Mouse (Mus musculus) ovary, postnatal 10 days (tissue): ENCODE data around the gene Mrpl51.

Experiments
- DNase-seq: peaks from one replicate; pipeline ENCODE4 v3.0.0; 2022; ENCODE audit warnings: low spot score

The Mrpl51 gene

DNA sequence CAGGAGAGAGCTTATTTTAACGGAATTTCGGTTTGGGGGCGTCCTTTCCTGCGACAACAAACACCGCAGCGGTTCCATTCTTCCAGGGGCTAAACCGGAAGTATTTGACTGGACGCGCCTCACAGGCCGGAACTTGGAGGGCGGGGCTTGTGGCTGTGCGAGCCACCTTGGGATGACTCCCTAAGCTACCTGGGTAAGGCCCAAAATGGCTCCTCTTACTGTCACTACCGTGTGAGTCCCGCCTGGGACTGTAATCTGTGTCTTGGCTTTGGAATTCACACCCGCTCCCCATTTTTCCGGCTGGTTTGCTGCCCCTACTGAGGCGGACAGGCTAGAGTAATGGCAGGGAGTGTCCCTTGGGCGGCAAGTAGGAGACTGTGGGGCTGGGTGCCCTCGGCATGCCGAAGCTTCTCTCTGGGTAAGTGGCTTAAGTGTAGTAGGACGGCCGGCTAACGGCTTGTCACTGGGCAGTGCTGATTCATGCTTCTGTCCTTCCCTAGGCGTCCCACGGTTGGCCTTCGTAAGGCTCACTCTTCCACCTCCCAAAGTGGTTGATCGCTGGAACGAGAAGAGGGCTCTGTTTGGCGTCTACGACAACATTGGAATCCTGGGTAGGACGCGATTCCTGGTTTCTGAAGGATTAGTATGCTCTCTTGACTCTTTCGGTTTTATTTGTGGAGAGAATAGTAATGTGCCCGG, 564 bp downstream of the Mrpl51 start:
- DNase-seq, result peak; percentile 69

DNA sequence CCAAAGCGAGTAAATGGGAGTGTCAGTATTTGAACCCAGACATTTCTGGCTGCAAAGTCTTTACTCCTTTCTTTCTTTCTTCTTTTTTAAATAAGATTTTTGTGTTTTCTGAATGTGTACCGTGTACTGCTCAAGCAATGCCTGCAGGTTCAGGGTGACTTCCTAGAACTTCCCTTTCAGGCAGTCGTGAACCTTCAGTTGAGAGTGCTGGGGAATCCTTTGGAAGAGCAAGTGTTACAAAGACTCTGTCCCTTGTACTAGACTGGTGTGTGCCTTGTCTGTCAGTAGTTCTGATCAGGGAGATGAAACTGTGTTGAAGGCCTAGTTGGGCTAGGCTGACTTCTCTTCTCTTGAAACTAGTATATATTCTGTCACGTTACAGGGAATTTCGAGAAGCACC, 1.2 kb downstream of the Mrpl51 start:
- no peak for DNase-seq

DNA sequence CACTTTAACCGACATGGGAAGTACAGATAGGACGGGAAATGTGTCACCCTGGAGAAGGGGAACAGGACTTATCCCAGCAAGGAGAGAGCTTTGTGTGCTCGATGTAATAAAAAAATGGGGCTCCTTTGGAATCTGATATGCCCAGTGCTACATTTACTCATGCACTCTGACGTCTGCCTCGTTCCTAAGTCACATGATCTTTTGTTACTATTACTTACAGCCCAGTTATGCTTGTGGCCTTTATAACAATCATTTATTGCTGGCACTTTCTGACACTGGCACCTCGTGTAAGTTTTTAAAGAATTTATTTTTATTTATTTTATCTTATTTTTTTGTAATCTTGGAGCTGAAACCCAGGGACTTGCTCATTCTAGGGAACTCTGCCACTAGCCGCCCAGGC, 1.8 kb downstream of the Mrpl51 start:
- no peak for DNase-seq

DNA sequence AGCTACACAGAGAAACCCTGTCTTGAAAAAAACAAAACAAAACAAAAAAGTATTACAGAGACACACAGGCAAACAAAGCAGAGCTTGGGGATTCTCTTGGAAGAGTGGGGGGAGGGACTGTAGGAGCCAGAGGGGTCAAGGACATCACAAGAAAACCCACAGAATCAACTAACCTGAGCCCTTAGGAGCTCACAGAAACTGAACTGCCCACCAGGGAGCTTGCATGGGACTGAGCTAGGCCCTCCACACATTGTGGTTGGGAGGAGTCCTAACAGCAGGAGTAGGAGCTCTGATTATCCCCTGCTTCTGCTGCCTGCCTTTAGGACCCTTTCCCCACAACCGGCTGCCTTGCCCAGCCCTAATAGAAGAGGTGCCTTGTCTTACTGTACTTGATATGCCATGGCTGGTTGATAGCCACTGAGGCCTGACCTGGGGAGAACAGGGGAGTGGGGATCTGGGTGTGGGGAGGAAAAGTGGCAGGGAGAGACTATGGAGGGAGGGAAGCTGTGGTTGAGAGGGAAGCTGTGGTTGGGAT, 4.0 kb downstream of the Mrpl51 start:
- DNase-seq, result no peak

DNA sequence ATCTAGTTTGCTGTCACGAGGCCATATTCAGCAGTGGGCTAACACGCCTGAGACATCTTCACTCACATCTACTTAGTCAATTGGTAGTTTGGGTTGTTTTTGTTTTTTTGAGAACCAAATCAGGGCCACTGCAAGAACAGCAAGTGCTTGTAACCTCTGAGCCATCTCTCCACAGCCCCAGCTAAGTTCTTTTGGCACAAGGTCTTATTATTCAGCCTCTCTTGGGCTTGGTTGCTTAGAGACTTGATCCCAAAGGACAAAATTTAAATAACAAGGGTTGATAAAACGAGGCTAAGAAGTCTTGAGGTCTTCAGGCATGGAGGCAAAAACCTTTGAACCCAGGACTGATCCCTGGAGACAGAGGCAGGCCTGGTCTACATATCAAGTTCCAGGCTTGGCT, 4.7 kb downstream of the Mrpl51 start:
- DNase-seq, result no peak

DNA sequence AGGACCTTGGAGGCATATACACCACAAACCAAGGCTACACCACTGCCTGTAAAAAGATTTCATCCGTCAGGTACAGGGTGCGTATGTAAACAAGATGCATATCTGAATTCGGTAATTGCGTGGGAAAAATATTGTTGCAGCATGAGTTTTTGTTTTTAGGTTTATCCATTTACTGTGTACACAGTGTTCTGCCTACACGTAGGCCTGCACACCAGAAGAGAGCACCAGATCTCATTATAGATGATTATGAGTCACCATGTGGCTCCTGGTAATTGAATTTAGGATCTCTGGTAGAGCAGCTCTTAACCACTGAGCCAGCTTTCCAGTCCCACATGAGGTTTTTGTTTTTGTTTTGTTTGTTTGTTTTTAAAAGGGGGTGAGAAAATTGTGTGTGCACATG, 5.6 kb downstream of the Mrpl51 start:
- DNase-seq, result no peak

DNA sequence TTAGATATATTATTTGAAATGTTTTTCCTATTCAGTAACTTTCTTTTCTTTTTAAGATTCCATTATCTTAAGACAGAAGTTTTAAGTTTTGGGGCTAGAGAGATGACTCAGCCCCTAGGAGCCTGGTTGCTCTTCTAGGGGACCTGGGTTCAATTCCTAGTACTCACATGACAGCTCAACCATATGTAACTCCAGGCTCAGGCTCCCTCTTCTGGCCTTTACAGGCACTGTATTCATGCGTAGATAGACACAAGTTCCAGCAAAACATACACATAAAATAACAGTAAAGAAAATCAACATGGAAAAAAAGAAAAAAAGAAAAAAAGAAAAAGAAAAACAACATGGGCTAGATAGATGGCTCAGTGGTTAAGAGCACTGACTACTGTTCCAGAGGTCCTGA, 18.8 kb downstream of the Mrpl51 start:
- DNase-seq, result no peak

DNA sequence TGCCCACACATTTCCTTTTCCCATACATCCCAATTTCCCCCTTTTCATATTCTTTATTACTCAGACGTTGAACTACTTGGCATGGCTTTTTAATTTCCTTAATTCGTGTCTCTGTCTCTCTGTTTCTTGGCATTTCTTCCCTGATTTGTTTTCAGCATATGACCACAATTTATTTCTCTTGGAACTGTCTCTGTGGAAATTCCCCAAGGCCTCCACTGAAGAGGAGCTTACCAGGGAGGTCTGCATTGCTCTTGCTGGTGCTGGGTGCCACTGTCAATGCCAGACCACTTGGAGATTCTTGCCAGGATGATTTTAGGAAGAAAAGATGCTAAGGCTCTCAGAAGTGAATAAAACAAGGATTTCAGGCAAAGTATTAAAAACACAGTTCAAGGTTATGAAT, 21.0 kb downstream of the Mrpl51 start:
- no peak for DNase-seq

DNA sequence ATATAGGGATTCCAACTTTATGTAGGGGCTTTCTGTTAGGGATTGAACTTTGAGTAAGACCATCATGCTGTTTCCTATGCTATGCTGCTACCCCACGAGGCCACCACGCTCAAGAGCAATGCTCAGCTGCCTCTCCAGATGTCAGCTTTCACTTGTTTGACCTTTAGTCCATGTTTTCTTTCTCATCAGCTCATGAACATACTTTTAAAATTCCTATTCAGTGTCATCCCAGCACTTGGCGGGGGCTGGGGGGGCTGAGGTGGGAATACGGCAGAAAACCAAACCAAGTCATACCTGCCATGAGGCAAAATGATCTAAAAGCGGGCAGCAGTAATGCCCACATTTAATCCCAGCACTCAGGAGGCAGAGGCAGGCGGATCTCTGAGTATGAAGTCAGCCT, 21.5 kb downstream of the Mrpl51 start:
- no peak for DNase-seq

DNA sequence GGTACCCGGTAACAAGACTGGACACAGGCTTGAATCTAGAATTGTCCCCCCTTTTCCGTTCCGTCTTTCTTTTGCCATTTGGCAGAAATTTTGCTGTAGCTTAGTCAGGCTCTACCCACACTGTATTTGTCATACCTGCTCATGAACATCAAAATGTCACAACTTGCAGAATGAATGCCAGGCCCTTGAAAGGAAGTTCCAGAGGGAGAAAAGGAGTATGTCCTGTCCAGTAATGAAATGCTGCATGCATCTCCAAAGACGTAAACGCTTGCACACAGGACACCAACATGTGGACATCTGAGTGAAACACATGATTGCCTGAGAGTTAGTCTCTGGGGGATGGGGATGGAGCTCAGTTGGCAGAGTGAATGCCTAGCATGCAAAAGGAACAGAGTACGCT, 22.1 kb downstream of the Mrpl51 start:
- DNase-seq, result no peak

DNA sequence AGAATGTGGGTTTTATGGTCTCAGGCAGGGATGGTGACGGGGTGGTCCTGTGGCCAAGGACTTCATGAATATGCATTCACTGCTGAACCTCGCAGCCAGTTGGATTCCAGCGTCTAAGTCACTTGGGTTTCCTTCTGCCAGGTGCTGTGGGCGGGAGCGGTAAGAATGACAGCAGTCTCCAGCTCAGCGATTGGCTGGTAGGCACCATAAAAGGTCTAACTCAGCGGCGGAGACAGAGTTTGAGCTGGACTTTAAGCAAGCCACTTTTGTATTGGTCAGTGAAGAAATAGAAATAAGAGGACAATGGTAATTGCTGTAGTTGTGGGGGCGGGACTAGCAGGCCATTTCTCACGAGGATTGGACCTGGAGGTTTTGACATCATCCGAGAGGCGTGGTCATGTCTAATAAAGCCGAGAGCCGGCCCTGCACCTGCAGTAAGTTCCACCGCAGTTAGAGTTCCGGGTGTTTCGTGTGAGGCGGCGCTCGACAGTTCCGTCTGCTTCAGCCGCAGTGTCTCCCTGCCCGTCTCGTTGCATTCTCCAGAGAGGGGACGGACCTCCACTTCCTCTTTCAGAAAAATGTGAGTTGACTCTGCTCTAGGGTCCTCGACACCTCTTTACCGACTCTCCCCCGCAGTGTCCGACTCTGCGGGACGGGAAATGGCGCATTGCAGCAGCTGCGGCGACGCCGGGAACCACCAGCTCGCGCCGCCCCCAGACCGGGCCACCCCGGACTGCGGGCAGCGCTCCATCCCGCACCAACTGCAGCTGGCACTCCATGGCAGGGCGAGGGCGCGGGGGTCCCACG, 23.8 kb downstream of the Mrpl51 start, which contains the start of gene Vamp1:
Vamp1 (plus strand) TSS at position 404 of the 807 bp plus-strand sequence.
- peak; percentile 71 for DNase-seq

DNA sequence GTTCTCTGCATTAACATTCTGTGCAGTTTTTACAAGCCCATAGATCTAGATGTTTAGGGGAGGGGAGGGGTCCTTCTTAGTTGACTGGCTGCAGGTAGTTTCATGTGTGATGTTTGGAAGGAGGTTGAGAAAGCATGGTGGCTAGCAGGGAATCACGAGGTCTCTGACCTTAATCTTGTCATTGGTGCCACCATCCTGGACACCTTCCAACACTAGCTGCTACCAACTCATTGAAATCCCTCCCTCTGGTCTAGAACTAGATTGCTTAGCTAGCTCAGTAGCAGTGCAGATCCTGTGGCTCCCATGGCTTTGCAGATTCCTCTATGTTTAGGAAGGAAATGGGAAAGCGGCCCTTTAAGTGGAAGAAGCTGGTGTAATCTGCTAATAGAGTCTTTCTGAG, 25.3 kb downstream of the Mrpl51 start:
- no peak for DNase-seq

DNA sequence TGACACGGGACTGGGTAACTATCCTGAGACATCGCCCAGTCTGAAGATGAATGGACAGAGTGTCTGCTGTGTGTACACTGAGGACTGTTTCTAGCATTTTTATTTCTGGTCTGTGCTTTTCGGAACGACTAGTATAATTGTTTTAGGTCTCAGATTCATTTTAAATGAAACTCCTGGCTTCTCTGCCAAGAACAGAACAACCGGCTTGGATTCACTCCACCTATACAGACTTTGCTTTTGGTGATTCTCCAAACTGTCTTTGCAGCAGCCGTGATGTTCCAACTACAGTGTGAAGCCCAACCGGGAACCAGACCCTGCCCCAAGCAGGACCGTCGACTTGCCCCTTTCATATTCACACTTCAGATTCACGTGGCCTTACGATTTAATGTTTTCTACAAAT, 26.3 kb downstream of the Mrpl51 start:
- no peak for DNase-seq

DNA sequence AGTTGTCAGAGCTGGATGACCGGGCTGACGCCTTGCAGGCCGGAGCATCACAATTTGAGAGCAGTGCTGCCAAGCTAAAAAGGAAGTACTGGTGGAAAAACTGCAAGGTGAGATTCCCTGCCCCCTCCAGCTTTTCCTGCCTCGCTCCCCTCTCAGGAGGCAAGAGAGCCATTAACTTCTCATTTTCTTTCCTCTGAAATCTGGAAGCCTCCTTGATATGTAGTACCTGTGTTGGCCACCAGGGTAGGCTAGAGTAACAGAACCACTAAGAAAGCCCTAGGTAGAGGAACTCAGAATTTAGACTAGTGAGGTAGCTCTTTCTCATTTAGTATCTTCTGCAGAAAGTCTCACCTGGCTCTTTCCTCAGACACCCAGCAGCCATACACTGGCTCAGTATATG, 27.4 kb downstream of the Mrpl51 start:
- no peak for DNase-seq

DNA sequence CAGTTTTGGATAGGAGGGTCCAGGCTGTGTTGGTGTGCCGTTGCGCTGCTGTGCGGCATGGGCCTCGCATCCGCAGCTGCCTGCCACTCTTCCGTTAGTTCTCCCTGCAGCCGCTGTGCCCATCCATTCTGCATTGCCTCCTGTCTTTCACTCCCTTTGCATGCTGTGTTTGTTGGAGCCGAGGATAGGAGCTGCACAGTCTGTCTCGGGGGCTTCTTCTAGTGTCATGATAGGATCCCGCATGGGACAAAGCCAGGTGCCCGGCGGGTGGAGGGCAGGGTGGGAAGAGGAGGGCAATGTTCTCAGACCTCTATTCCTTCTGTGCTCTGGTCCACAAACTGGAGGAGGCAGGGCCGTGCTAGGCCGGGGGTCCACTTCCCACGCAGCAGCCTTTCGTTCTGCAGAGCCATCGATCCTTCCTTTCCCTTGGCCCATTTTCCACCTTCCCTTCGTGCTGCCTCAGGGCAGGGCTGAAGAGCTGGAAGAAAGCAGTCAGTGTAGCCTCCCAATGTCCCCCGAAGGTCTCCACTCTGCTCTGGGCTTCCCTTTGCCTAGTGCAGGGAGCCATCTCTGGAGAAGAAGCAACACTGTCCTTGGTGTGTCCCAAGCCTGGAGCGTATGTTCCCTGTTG, 29.6 kb downstream of the Mrpl51 start:
- DNase-seq, result no peak

DNA sequence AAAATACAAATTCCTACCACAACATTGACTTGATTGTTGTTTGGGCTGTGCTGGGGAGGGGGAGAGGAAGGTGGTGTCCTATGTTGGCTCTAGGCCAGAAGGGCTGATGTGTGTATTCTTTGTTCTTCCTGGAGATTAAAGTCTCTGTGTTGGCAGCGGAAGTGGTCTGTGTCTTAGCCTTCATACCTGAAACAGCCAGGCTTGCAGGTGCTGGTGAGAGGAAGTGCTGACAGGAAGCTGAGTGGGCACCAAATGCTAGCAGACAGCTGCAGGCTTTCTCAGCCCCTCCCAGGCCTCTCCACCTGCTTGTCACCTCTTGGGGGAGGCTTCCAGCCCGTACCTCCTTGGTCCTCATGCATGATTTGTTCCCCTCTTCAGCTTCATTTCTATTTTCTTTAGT, 30.5 kb downstream of the Mrpl51 start:
- no peak for DNase-seq

DNA sequence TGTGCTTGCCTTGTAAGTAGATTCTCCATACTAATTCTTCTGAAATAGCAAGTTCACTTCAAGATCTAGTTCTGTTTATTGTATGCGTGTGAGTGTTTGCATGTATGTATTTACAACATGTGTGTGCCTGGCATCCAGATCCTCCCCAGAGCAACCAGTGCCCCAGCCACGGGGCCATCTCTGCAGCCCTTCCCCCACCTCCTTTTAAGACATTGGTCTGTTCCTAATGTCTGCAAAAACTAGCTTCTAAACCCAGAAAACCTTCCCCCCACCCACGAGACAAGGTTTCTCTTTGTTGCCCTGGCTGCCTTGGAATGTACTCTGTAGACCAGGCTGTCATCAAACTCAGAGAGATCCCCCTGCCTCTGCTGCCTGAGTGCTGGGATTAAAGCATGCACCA, 31.0 kb downstream of the Mrpl51 start:
- DNase-seq, result no peak

DNA sequence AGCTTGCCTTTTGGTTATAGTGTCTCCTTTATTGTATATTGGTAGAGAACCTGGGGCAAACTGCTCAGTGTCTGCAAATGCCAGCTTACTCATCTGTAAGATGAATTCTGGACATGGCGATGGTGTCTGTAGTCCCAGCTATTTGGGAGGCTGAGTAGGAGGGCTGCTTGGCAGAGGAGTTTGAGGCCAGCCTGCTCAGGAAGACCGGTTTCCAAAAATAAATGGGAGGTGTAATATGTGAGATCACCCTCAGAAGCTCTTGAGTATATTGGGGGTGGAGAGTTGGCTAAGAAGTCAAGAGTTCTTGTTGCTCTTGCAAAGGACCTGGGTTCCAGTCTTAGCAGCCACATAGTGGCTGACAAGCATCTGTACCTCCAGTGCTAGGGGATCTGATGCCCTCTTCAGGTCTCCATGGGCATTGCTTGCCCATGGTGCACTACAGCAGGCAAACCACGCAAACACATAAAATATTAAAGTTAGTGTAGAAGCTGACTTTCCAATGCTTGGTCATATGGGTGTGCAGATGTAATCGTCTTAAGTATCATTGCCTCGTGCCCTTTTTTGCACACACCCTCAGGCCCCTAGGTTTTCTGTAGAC, 34.0 kb downstream of the Mrpl51 start:
- DNase-seq, result no peak

DNA sequence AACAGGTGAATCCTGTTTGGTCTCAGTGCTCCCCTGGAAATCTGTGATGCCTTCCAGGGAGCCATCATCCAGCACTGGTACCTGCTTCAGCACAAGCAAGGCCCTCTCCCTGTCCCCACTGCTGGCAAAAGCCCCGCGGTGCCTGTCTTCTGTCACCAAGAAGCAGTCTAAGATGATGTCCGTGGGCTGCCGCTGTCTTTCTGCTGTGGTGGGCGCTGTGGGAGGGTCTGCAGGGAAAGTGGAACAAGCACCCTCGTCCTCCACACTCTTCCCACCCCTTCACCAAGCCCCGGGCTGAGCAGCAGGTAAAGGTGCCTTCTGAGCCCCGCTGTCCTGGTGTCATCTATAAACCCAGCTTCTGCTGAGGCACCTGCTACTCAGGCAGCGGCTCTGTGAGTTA, 39.0 kb downstream of the Mrpl51 start:
- DNase-seq, result no peak

DNA sequence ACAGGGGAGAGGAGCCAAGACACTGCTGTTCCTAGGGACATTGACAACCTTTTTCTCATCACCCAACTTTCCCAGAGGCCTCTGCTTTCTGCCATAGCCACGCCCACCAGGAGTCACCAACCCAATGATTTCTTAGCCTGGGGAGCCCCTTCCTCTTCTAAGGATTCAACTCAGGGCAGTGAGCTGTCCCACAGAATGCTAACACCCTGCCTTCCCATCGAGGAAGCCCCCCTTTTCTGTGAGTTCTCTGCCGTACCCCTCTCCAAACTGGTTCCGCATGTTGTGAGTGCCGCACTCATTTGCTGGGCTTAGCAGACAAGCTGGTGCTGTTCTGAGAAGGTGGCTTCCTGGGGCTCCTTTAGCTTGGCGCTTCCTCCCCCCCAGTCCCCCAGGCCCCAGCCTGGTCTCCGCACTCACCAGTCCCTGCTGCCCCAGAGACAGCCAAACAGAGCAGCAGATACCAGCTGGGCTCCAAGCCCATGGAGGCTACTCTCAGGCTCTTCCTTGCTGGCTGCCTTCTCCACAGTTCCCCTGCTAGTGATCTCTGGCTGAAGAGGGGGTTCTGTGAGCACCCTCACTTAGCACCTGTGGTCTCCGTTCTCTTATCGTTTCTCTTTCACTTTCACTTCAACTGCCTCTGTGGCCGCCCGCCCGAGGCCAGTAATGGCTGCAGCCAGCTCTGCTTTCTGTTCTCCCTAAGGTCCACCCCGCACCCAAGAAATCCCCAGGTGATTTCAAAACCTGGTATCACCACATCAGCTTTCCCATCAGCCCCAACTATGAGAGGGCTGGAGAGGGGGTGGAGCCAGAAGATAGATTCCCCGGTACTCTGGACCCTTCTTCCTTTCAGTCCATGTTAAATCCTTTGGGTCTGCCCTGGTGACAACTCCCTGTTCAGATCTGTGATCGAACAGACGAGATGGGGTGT, 39.8 kb downstream of the Mrpl51 start, which contains the start of gene Tapbpl:
Tapbpl (minus strand) TSS at position 744 of the 928 bp plus-strand sequence.
- DNase-seq, result peak; percentile 52

DNA sequence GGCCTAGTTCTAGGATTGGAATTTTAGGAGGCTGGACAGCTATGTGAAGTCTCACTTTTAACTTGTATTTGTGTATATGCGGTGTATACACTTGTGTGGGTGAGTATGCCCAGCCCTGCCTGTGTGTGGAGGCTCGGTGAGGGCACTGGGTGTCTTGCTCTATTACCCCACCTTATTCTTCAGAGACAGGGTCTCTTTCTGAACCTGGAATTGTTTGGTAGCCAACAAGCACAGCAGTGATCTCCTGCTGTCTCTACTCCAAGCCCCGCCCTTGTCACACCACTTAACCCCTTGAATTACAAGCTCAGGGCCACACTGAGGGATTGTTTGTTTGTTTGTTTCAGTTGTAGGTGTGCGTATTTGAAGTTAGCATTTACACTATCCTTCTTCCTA, 40.4 kb downstream of the Mrpl51 start:
- no peak for DNase-seq
